Mouse (Mus musculus) E14TG2a.4 (cell line): Measurements from ENCODE around the gene Rhbdd1.

Source experiments
- CTCF ChIP-seq: conservative IDR thresholded peaks from 2 replicates; pipeline ENCODE4 v1.5.1; 2014; ENCODE audit warnings: low read length
- NANOG ChIP-seq: IDR thresholded peaks from 2 replicates; pipeline ENCODE4 v1.6.1; 2014; ENCODE audit warnings: borderline replicate concordance, low read length, mixed read lengths

GRCm38 (mm10) chr1:82292771-82293170, 23.5 kb upstream of the Rhbdd1 start:
- TF ChIP-seq CTCF (no peak), NANOG (no peak)
